Mouse (Mus musculus) lung, embryonic 16.5 days (tissue): ENCODE results near the gene Gmds. TPM values are rescaled to one million over a fixed set of nuclear protein-coding genes. Genes with fewer than 3 reads are reported as not detected.

Source experiments
- ATAC-seq: fragments of 200-750 bp; cut with Nextera tagmentation; 2 replicates; pipeline ENCODE4 v1.8.0; 2017; ENCODE audit warnings: low read depth, mild to moderate bottlenecking, moderate library complexity
- H3K27ac ChIP-seq: fragments of 300-500 bp; sonication (generic); 2 replicates; pipeline ENCODE4 v1.5.1; 2014; ENCODE audit warnings: mild to moderate bottlenecking, control low read depth, low read length
- H3K27me3 ChIP-seq: fragments of 300-500 bp; sonication (generic); 2 replicates; pipeline ENCODE4 v1.6.1; 2014; ENCODE audit warnings: low read depth, low read length, mixed read lengths; ENCODE audit not compliant: control insufficient read depth, insufficient read depth
- H3K36me3 ChIP-seq: fragments of 300-500 bp; sonication (generic); 2 replicates; pipeline ENCODE4 v1.6.1; 2014; ENCODE audit warnings: low read length; ENCODE audit not compliant: control insufficient read depth, insufficient read depth
- H3K4me1 ChIP-seq: fragments of 300-500 bp; sonication (generic); replicated peaks from 2 replicates; pipeline ENCODE4 v1.6.1; 2014; ENCODE audit warnings: low read length, mixed read lengths; ENCODE audit not compliant: control insufficient read depth, insufficient read depth
- H3K4me2 ChIP-seq: fragments of 300-500 bp; sonication (generic); 2 replicates; pipeline ENCODE4 v1.6.1; 2014; ENCODE audit warnings: low read depth, low read length, control low read depth
- H3K4me3 ChIP-seq: fragments of 300-500 bp; sonication (generic); 2 replicates; pipeline ENCODE4 v1.5.1; 2014; ENCODE audit warnings: mild to moderate bottlenecking, low read length, control low read depth
- H3K9ac ChIP-seq: fragments of 300-500 bp; sonication (generic); 2 replicates; pipeline ENCODE4 v1.6.1; 2014; ENCODE audit warnings: low read length, control low read depth
- H3K9me3 ChIP-seq: fragments of 300-500 bp; sonication (generic); 2 replicates; pipeline ENCODE4 v1.6.1; 2016; ENCODE audit warnings: low read length; ENCODE audit not compliant: control insufficient read depth
- WGBS: fragments of 180-500 bp; shearing (Covaris S2); extraction: QIAGEN DNeasy Blood & Tissue Kit; methylation state at CpG from one replicate; pipeline ENCODE4 v1.1.7; 2014; 5-methylcytosine and 5-hydroxymethylcytosine counted together
- polyA plus RNA-seq: library from polyadenylated mRNA; unstranded; fragments of >200 nt; fragmentation: Nextera tagmentation; extraction: Ambion mirVana; gene quantifications from 2 replicates; pipeline ENCODE4 v1.2.1, GENCODE M21; 2015

The Gmds gene
- polyA plus RNA-seq, 1 experiment from 2014 or later = 20.8 TPM

GRCm38 (mm10) chr13:31815383-31816003 lies 523.0 kb downstream of the Gmds start:
- H3K9ac ChIP-seq = no peak overlapping the region
- 43% methylated on average over 15 of the region's 15 CpGs for WGBS
- no peak overlapping the region for H3K27ac ChIP-seq
- H3K4me2 ChIP-seq = no peak overlapping the region
- peaks cover 8% of the 10 kb centered on the region for H3K4me1 ChIP-seq
- H3K36me3 ChIP-seq = no peaks in the 10 kb centered on the region
- ATAC-seq = no peak
- H3K4me3 ChIP-seq = no peak overlapping the region
- no peaks in the 10 kb centered on the region for H3K9me3 ChIP-seq
- H3K27me3 ChIP-seq = peaks cover 88% of the 10 kb centered on the region

- peaks cover 78% of the 10 kb centered on the region for H3K27me3 ChIP-seq
- WGBS = 57% methylated on average over 2 of the region's 2 CpGs
- H3K4me3 ChIP-seq = no peak overlapping the region
- no peaks in the 10 kb centered on the region for H3K36me3 ChIP-seq
- H3K4me2 ChIP-seq = no peak overlapping the region
- peaks cover 17% of the 10 kb centered on the region for H3K4me1 ChIP-seq
- no peak overlapping the region for H3K27ac ChIP-seq
- H3K9me3 ChIP-seq = no peaks in the 10 kb centered on the region
- ATAC-seq = no peak
- no peak overlapping the region for H3K9ac ChIP-seq
These were observed 525.8 kb downstream of the Gmds start for GRCm38 (mm10) chr13:31812701-31813100.

- 23% methylated on average over 44 of the region's 44 CpGs for WGBS
- no peak overlapping the region for H3K27ac ChIP-seq
- H3K36me3 ChIP-seq = no peaks in the 10 kb centered on the region
- peak overlapping the region; percentile 43 for H3K4me3 ChIP-seq
- H3K9me3 ChIP-seq = no peaks in the 10 kb centered on the region
- no peak for ATAC-seq
- peak overlapping the region; percentile 63 for H3K4me2 ChIP-seq
- peaks cover 23% of the 10 kb centered on the region for H3K4me1 ChIP-seq
- peak overlapping the region; percentile 54 for H3K9ac ChIP-seq
- peaks cover 84% of the 10 kb centered on the region for H3K27me3 ChIP-seq
These were observed 527.0 kb downstream of the Gmds start for GRCm38 (mm10) chr13:31811542-31812021.

- Histone ChIP-seq H3K4me1 (peaks cover 26% of the 10 kb centered on the region), H3K9ac (peak overlapping the region; percentile 54), H3K36me3 (no peaks in the 10 kb centered on the region), H3K27ac (no peak overlapping the region), H3K9me3 (no peaks in the 10 kb centered on the region), H3K4me3 (peak overlapping the region; percentile 43), H3K4me2 (peak overlapping the region; percentile 63), H3K27me3 (peaks cover 85% of the 10 kb centered on the region)
- no peak for ATAC-seq
- 1% methylated on average over 63 of the region's 65 CpGs for WGBS
These were observed 527.6 kb downstream of the Gmds start for GRCm38 (mm10) chr13:31810693-31811541.

GRCm38 (mm10) chr13:31810375-31810692 lies 528.2 kb downstream of the Gmds start:
- Histone ChIP-seq H3K4me1 (peaks cover 27% of the 10 kb centered on the region), H3K27ac (no peak overlapping the region), H3K36me3 (no peaks in the 10 kb centered on the region), H3K4me3 (peak overlapping the region; percentile 43), H3K9me3 (no peaks in the 10 kb centered on the region), H3K9ac (no peak overlapping the region), H3K4me2 (peak overlapping the region; percentile 63; the same call in 1 of the 2 replicates), H3K27me3 (peaks cover 85% of the 10 kb centered on the region)
- no peak for ATAC-seq
- WGBS = 14% methylated on average over 9 of the region's 9 CpGs

- H3K9ac ChIP-seq = no peak overlapping the region
- 33% methylated on average over 6 of the region's 6 CpGs for WGBS
These were observed 528.8 kb downstream of the Gmds start for GRCm38 (mm10) chr13:31809701-31810100.

GRCm38 (mm10) chr13:31808804-31809420 lies 529.6 kb downstream of the Gmds start:
- no peaks in the 10 kb centered on the region for H3K36me3 ChIP-seq
- no peak overlapping the region for H3K27ac ChIP-seq
- H3K4me3 ChIP-seq = peak overlapping the region; percentile 62
- H3K4me1 ChIP-seq = peaks cover 27% of the 10 kb centered on the region
- no peak for ATAC-seq
- H3K27me3 ChIP-seq = peaks cover 85% of the 10 kb centered on the region
- H3K9me3 ChIP-seq = no peaks in the 10 kb centered on the region
- H3K4me2 ChIP-seq = peak overlapping the region; percentile 99
- WGBS = 17% methylated on average over 16 of the region's 16 CpGs
- no peak overlapping the region for H3K9ac ChIP-seq

More at GRCm38 (mm10) chr13:31809701-31810100, 528.8 kb downstream of the Gmds start:
- Histone ChIP-seq H3K27me3 (peaks cover 85% of the 10 kb centered on the region), H3K4me1 (peaks cover 27% of the 10 kb centered on the region), H3K4me2 (no peak overlapping the region), H3K9me3 (no peaks in the 10 kb centered on the region), H3K27ac (no peak overlapping the region), H3K4me3 (no peak overlapping the region), H3K36me3 (no peaks in the 10 kb centered on the region)
- ATAC-seq = no peak

- ATAC-seq = no peak
- H3K9ac ChIP-seq = peak overlapping the region; percentile 70
- peaks cover 27% of the 10 kb centered on the region for H3K4me1 ChIP-seq
- peaks cover 85% of the 10 kb centered on the region for H3K27me3 ChIP-seq
- WGBS = under 1% methylated on average over 60 of the region's 73 CpGs
- H3K4me2 ChIP-seq = peak overlapping the region; percentile 99
- H3K27ac ChIP-seq = no peak overlapping the region
- H3K4me3 ChIP-seq = peak overlapping the region; percentile 62
- H3K9me3 ChIP-seq = no peaks in the 10 kb centered on the region
- H3K36me3 ChIP-seq = no peaks in the 10 kb centered on the region
These were observed 530.3 kb downstream of the Gmds start for GRCm38 (mm10) chr13:31808116-31808803.
